Mouse (Mus musculus): Measurements from ENCODE around the gene Timd2. TPM values are rescaled to one million over a fixed set of nuclear protein-coding genes. Genes with fewer than 3 reads are reported as not detected.
"Not testable (repeated sequence)": the region's sequence is repeated elsewhere in the genome, so short reads cannot be mapped to it uniquely, and the experiment has no call there.

The Timd2 gene
- total and polyA plus RNA-seq, 2 experiments from 2014 or later = not detected

GRCm38 (mm10) chr11:46652476-46652875 lies 54.4 kb downstream of the Timd2 start:
- 40% methylated on average over 3 of the region's 3 CpGs for WGBS
- H3K4me1 ChIP-seq (ENCODE audit: control insufficient read depth, insufficient read depth) = no peaks in the 10 kb centered on the region
- no peaks in the 10 kb centered on the region for H3K9me3 ChIP-seq (replicated peaks; ENCODE audit: control insufficient read depth, low read length)
- no peaks in the 10 kb centered on the region for H3K27me3 ChIP-seq (ENCODE audit: control insufficient read depth, insufficient read depth, low read length)
- H3K36me3 ChIP-seq (replicated peaks; ENCODE audit: control insufficient read depth, insufficient read depth, low read length) = no peaks in the 10 kb centered on the region
- no peak for DNase-seq (ENCODE audit: low spot score)
- no peak for ATAC-seq (ENCODE audit: insufficient read depth, low read depth)
- no peak overlapping the region for H3K4me3 ChIP-seq (ENCODE audit: low read depth, low read length)
- no peak overlapping the region for H3K4me2 ChIP-seq (ENCODE audit: low read depth, low read length)
- H3K9ac ChIP-seq (replicated peaks; ENCODE audit: low read depth, low read length) = no peak overlapping the region
- TF ChIP-seq CTCF (IDR thresholded peaks at IDR 0.05; ENCODE audit: low read depth) = no peak
- TF ChIP-seq EP300 (IDR thresholded peaks at IDR 0.05; ENCODE audit: low read depth) = no peak
- no peak overlapping the region for H3K27ac ChIP-seq (ENCODE audit: low read depth)

DNA sequence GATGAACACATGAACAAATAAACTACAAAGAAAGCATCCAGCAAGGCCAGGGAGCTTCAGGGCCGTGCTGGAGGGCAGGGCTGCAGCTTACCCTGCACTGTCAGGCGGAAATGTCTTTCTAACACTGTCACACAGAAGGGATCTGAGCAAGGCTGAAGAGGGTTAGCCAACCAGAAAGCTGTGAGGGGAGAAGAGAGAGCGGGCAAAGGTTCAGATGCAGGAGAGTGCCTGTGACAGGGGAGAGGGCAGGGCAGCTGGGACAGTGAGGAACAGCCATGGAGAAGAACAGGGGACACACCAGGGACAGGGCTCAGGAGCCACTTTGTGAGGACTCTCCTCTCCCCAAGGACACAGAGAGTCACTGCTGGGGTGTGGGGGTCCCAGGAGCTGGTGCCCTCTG lies 57.2 kb downstream of the Timd2 start:
- 61% methylated on average over 3 of the region's 3 CpGs for WGBS

GRCm38 (mm10) chr11:46644824-46645223 lies 62.0 kb downstream of the Timd2 start:
- no peak overlapping the region for H3K4me2 ChIP-seq (ENCODE audit: low read depth, low read length)
- TF ChIP-seq EP300 (IDR thresholded peaks at IDR 0.05; ENCODE audit: low read depth) = no peak
- no peak for TF ChIP-seq CTCF (IDR thresholded peaks at IDR 0.05; ENCODE audit: low read depth)
- H3K27ac ChIP-seq (ENCODE audit: low read depth) = no peak overlapping the region
- no peaks in the 10 kb centered on the region for H3K4me1 ChIP-seq (ENCODE audit: control insufficient read depth, insufficient read depth)
- WGBS = 47% methylated on average over 1 of the region's 1 CpGs
- no peaks in the 10 kb centered on the region for H3K36me3 ChIP-seq (replicated peaks; ENCODE audit: control insufficient read depth, insufficient read depth, low read length)
- H3K9ac ChIP-seq (replicated peaks; ENCODE audit: low read depth, low read length) = no peak overlapping the region
- H3K4me3 ChIP-seq (ENCODE audit: low read depth, low read length) = no peak overlapping the region
- no peaks in the 10 kb centered on the region for H3K27me3 ChIP-seq (ENCODE audit: control insufficient read depth, insufficient read depth, low read length)
- ATAC-seq (ENCODE audit: insufficient read depth, low read depth) (no peak), DNase-seq (ENCODE audit: low spot score) (no peak)
- H3K9me3 ChIP-seq (replicated peaks; ENCODE audit: control insufficient read depth, low read length) = no peaks in the 10 kb centered on the region

More for the DNA sequence above, 57.2 kb downstream of the Timd2 start:
- not testable (repeated sequence) for H3K9me3 ChIP-seq (replicated peaks; ENCODE audit: control insufficient read depth, low read length); H3K4me3 ChIP-seq (ENCODE audit: low read depth, low read length); H3K4me2 ChIP-seq (ENCODE audit: low read depth, low read length); H3K36me3 ChIP-seq (replicated peaks; ENCODE audit: control insufficient read depth, insufficient read depth, low read length); H3K4me1 ChIP-seq (ENCODE audit: control insufficient read depth, insufficient read depth); ATAC-seq (ENCODE audit: insufficient read depth, low read depth); DNase-seq (ENCODE audit: low spot score); H3K27ac ChIP-seq (ENCODE audit: low read depth); H3K27me3 ChIP-seq (ENCODE audit: control insufficient read depth, insufficient read depth, low read length); H3K9ac ChIP-seq (replicated peaks; ENCODE audit: low read depth, low read length)

DNA sequence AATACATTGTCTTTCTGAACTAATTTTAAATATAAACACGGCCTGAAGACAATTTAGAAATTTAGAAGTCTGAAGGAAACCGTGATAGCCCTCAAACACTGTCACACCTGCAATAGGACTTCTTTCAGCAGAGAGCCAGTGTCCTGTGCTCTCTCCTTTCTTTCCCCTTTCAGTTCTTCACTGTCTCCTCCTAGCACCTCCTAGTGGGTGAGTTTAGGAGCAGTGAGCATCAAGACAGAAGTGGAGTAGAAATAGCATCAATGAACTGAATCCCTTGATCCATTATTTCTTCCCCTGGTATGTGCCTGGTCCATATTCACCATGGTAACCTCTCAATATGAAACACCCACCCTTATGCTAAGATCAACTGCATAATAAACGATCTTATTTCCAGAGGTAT lies 70.3 kb downstream of the Timd2 start:
- H3K36me3 ChIP-seq (replicated peaks; ENCODE audit: control insufficient read depth, insufficient read depth, low read length) = no peaks in the 10 kb centered on the region
- no peak overlapping the region for H3K9ac ChIP-seq (replicated peaks; ENCODE audit: low read depth, low read length)
- no peak overlapping the region for H3K27ac ChIP-seq (ENCODE audit: low read depth)
- no peak for TF ChIP-seq EP300 (IDR thresholded peaks at IDR 0.05; ENCODE audit: low read depth)
- no peak for TF ChIP-seq CTCF (IDR thresholded peaks at IDR 0.05; ENCODE audit: low read depth)
- no peaks in the 10 kb centered on the region for H3K4me1 ChIP-seq (ENCODE audit: control insufficient read depth, insufficient read depth)
- no peak for ATAC-seq (ENCODE audit: insufficient read depth, low read depth)
- no peak overlapping the region for H3K4me2 ChIP-seq (ENCODE audit: low read depth, low read length)
- no peaks in the 10 kb centered on the region for H3K27me3 ChIP-seq (ENCODE audit: control insufficient read depth, insufficient read depth, low read length)
- DNase-seq (ENCODE audit: low spot score) = no peak
- no peak overlapping the region for H3K4me3 ChIP-seq (ENCODE audit: low read depth, low read length)
- 66% methylated on average over 3 of the region's 3 CpGs for WGBS
- no peaks in the 10 kb centered on the region for H3K9me3 ChIP-seq (replicated peaks; ENCODE audit: control insufficient read depth, low read length)

- H3K27ac ChIP-seq (ENCODE audit: low read depth); ATAC-seq (ENCODE audit: insufficient read depth, low read depth); DNase-seq (ENCODE audit: low spot score); H3K9ac ChIP-seq (replicated peaks; ENCODE audit: low read depth, low read length); H3K9me3 ChIP-seq (replicated peaks; ENCODE audit: control insufficient read depth, low read length); H3K27me3 ChIP-seq (ENCODE audit: control insufficient read depth, insufficient read depth, low read length); H3K36me3 ChIP-seq (replicated peaks; ENCODE audit: control insufficient read depth, insufficient read depth, low read length); H3K4me2 ChIP-seq (ENCODE audit: low read depth, low read length); H3K4me1 ChIP-seq (ENCODE audit: control insufficient read depth, insufficient read depth); H3K4me3 ChIP-seq (ENCODE audit: low read depth, low read length): not testable (repeated sequence)
- WGBS = 87% methylated on average over 4 of the region's 4 CpGs
Observed at GRCm38 (mm10) chr11:46635516-46635915, 71.3 kb downstream of the Timd2 start.

GRCm38 (mm10) chr11:46631635-46632034 lies 75.2 kb downstream of the Timd2 start:
- DNase-seq (ENCODE audit: low spot score) = peak; percentile 24

More at GRCm38 (mm10) chr11:46631635-46632034, 75.2 kb downstream of the Timd2 start:
- Histone ChIP-seq H3K4me3 (ENCODE audit: low read depth, low read length) (no peak overlapping the region), H3K9me3 (replicated peaks; ENCODE audit: control insufficient read depth, low read length) (no peaks in the 10 kb centered on the region), H3K36me3 (replicated peaks; ENCODE audit: control insufficient read depth, insufficient read depth, low read length) (no peaks in the 10 kb centered on the region), H3K4me2 (ENCODE audit: low read depth, low read length) (no peak overlapping the region), H3K27me3 (ENCODE audit: control insufficient read depth, insufficient read depth, low read length) (no peaks in the 10 kb centered on the region), H3K27ac (ENCODE audit: low read depth) (no peak overlapping the region), H3K4me1 (ENCODE audit: control insufficient read depth, insufficient read depth) (no peaks in the 10 kb centered on the region), H3K9ac (replicated peaks; ENCODE audit: low read depth, low read length) (no peak overlapping the region)
- TF ChIP-seq EP300 (IDR thresholded peaks at IDR 0.05; ENCODE audit: low read depth) (no peak), CTCF (IDR thresholded peaks at IDR 0.05; ENCODE audit: low read depth) (peak; percentile 59)
- 19% methylated on average over 3 of the region's 3 CpGs for WGBS
- ATAC-seq (ENCODE audit: insufficient read depth, low read depth) = no peak

All from heart, postnatal 0 days (tissue).